Mouse (Mus musculus) midbrain, embryonic 12.5 days (tissue): Measurements from ENCODE around the gene Tdp2. TPM values are rescaled to one million over a fixed set of nuclear protein-coding genes. Genes with fewer than 3 reads are reported as not detected.
A peak's percentile ranks its signal among the peaks of the same experiment; 100 is the strongest.
"Not testable (repeated sequence)": the region's sequence is repeated elsewhere in the genome, so short reads cannot be mapped to it uniquely, and the experiment has no call there.

Experiments used
- ATAC-seq: fragments of 200-750 bp; cut with Nextera tagmentation; 2 replicates; pipeline ENCODE4 v1.8.0; 2017; ENCODE audit warnings: low read depth, moderate TSS enrichment, moderate library complexity; ENCODE audit not compliant: low FRiP score
- H3K27ac ChIP-seq: fragments of 300-500 bp; sonication (generic); replicated peaks from 2 replicates; pipeline ENCODE4 v1.5.1; 2016; ENCODE audit warnings: mild to moderate bottlenecking
- H3K27me3 ChIP-seq: fragments of 300-500 bp; sonication (generic); 2 replicates; pipeline ENCODE4 v1.6.1; 2016; ENCODE audit warnings: mild to moderate bottlenecking
- H3K36me3 ChIP-seq: fragments of 300-500 bp; sonication (generic); 2 replicates; pipeline ENCODE4 v1.6.1; 2016
- H3K4me1 ChIP-seq: fragments of 300-500 bp; sonication (generic); 2 replicates; pipeline ENCODE4 v1.6.1; 2016
- H3K4me2 ChIP-seq: fragments of 300-500 bp; sonication (generic); replicated peaks from 2 replicates; pipeline ENCODE4 v1.6.1; 2016; ENCODE audit warnings: mild to moderate bottlenecking, moderate library complexity
- H3K4me3 ChIP-seq: fragments of 300-500 bp; sonication (generic); 2 replicates; pipeline ENCODE4 v1.5.1; 2016; ENCODE audit warnings: mild to moderate bottlenecking
- H3K9ac ChIP-seq: fragments of 300-500 bp; sonication (generic); replicated peaks from 2 replicates; pipeline ENCODE4 v1.6.1; 2016; ENCODE audit warnings: mild to moderate bottlenecking, moderate library complexity
- H3K9me3 ChIP-seq: fragments of 300-500 bp; sonication (generic); 2 replicates; pipeline ENCODE4 v1.6.1; 2016; ENCODE audit warnings: mild to moderate bottlenecking
- WGBS: fragments of 180-500 bp; shearing (Covaris S2); methylation state at CpG from one replicate; pipeline ENCODE4 v1.1.7; 2016; 5-methylcytosine and 5-hydroxymethylcytosine counted together
- polyA plus RNA-seq: library from polyadenylated mRNA; unstranded; fragments of >200 nt; fragmentation: Nextera tagmentation; extraction: Ambion mirVana; gene quantifications from 2 replicates; pipeline ENCODE4 v1.2.1, GENCODE M21; 2016

Gene Tdp2
- polyA plus RNA-seq, 1 experiment from 2014 or later: 69.3 TPM

DNA sequence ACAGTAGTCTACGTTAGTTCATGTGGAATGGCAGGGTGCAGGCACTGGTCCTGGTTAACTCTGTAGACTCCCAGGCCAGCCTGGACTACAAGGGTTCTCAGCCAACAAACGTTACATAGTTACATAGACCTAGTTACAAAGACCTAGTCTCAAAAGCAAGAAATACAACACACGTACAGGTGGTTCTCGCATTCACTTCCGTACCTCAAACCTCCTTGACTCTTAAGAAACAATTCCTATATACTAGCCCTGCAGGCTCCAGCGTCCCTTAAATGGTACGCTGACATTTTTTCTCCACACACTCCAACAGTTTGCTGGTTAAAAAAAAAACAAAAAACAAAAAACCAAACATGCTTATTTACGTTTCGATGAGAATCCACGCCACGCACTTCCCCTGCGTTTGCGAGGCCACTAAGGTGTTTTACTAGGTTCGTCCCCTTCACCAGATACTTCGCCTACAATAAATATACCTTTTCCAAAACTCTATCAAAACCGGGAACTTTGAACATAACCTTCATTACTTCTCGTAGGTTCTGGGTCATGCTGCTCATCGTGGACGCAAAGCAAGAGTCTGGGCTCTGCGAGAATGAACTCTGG is 625 bp upstream of the Tdp2 start:
- Histone ChIP-seq H3K27me3 (no peaks in the 10 kb centered on the region), H3K4me2 (peak overlapping the region; percentile 78)
- WGBS: 5% methylated on average over 20 of the region's 20 CpGs

GRCm38 (mm10) chr13:24832131-24832810 is 792 bp downstream of the Tdp2 start:
- H3K4me2 ChIP-seq: peak overlapping the region; percentile 78
- WGBS: 6% methylated on average over 21 of the region's 21 CpGs
- no peaks in the 10 kb centered on the region for H3K9me3 ChIP-seq
- ATAC-seq: peak; percentile 16; the same call in 1 of the 2 replicates
- peak overlapping the region; percentile 93 for H3K4me3 ChIP-seq
- peaks cover 21% of the 10 kb centered on the region for H3K4me1 ChIP-seq
- no peaks in the 10 kb centered on the region for H3K27me3 ChIP-seq
- H3K27ac ChIP-seq: peak overlapping the region; percentile 87
- H3K9ac ChIP-seq: peak overlapping the region; percentile 95
- H3K36me3 ChIP-seq: no peaks in the 10 kb centered on the region

More for the DNA sequence above, 625 bp upstream of the Tdp2 start:
- Histone ChIP-seq H3K9ac (peak overlapping the region; percentile 95), H3K27ac (peak overlapping the region; percentile 87; the same call in 1 of the 2 replicates), H3K4me3 (peak overlapping the region; percentile 93), H3K9me3 (no peaks in the 10 kb centered on the region), H3K4me1 (peaks cover 21% of the 10 kb centered on the region), H3K36me3 (no peaks in the 10 kb centered on the region)
- no peak for ATAC-seq

- Histone ChIP-seq H3K4me3 (peak overlapping the region; percentile 93), H3K9ac (peak overlapping the region; percentile 95), H3K4me2 (peak overlapping the region; percentile 78), H3K27me3 (no peaks in the 10 kb centered on the region), H3K9me3 (no peaks in the 10 kb centered on the region), H3K36me3 (no peaks in the 10 kb centered on the region), H3K27ac (no peak overlapping the region), H3K4me1 (peaks cover 21% of the 10 kb centered on the region)
- 65% methylated on average over 2 of the region's 2 CpGs for WGBS
- ATAC-seq: no peak
Measured at GRCm38 (mm10) chr13:24832811-24833155, 1.3 kb downstream of the Tdp2 start.

DNA sequence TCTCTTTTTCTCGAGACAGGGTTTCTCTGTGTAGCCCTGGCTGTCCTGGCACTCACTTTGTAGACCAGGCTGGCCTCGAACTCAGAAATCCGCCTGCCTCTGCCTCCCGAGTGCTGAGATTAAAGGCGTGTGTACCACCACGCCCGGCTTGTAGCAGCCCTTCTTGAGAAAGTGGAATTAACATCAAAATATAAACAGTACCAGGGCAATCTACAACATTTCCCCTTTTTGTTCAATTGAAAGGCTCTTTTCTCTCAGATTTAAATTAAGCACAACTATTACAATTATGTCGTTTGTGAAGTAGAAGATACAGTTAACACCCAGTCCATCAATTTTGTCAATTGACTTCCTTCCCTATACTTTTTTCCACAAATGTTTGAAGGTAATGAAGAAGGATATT is 6.3 kb downstream of the Tdp2 start:
- ATAC-seq, H3K4me2 ChIP-seq, H3K9me3 ChIP-seq, H3K27ac ChIP-seq, H3K27me3 ChIP-seq, H3K9ac ChIP-seq, H3K4me3 ChIP-seq: not testable (repeated sequence)
- Histone ChIP-seq H3K36me3 (peaks cover 14% of the 10 kb centered on the region; the same call in 1 of the 2 replicates), H3K4me1 (peaks cover 13% of the 10 kb centered on the region)
- WGBS: 95% methylated on average over 8 of the region's 8 CpGs

- H3K36me3 ChIP-seq: peaks cover 14% of the 10 kb centered on the region; the same call in 1 of the 2 replicates
- no peak overlapping the region for H3K4me2 ChIP-seq
- no peak overlapping the region for H3K27ac ChIP-seq
- H3K27me3 ChIP-seq: no peaks in the 10 kb centered on the region
- no peak overlapping the region for H3K4me3 ChIP-seq
- H3K4me1 ChIP-seq: peaks cover 5% of the 10 kb centered on the region
- no peak for ATAC-seq
- H3K9me3 ChIP-seq: no peaks in the 10 kb centered on the region
- WGBS: 79% methylated on average over 3 of the region's 3 CpGs
- H3K9ac ChIP-seq: no peak overlapping the region
Measured at GRCm38 (mm10) chr13:24839831-24840230, 8.4 kb downstream of the Tdp2 start.

GRCm38 (mm10) chr13:24841702-24842101 is 10.2 kb downstream of the Tdp2 start:
- no peaks in the 10 kb centered on the region for H3K9me3 ChIP-seq
- ATAC-seq: no peak
- no peak overlapping the region for H3K4me2 ChIP-seq
- no peak overlapping the region for H3K27ac ChIP-seq
- WGBS: 94% methylated on average over 3 of the region's 3 CpGs
- no peak overlapping the region for H3K9ac ChIP-seq
- peaks cover 14% of the 10 kb centered on the region; the same call in 1 of the 2 replicates for H3K36me3 ChIP-seq
- peaks cover 12% of the 10 kb centered on the region for H3K4me1 ChIP-seq
- no peaks in the 10 kb centered on the region for H3K27me3 ChIP-seq
- no peak overlapping the region for H3K4me3 ChIP-seq

DNA sequence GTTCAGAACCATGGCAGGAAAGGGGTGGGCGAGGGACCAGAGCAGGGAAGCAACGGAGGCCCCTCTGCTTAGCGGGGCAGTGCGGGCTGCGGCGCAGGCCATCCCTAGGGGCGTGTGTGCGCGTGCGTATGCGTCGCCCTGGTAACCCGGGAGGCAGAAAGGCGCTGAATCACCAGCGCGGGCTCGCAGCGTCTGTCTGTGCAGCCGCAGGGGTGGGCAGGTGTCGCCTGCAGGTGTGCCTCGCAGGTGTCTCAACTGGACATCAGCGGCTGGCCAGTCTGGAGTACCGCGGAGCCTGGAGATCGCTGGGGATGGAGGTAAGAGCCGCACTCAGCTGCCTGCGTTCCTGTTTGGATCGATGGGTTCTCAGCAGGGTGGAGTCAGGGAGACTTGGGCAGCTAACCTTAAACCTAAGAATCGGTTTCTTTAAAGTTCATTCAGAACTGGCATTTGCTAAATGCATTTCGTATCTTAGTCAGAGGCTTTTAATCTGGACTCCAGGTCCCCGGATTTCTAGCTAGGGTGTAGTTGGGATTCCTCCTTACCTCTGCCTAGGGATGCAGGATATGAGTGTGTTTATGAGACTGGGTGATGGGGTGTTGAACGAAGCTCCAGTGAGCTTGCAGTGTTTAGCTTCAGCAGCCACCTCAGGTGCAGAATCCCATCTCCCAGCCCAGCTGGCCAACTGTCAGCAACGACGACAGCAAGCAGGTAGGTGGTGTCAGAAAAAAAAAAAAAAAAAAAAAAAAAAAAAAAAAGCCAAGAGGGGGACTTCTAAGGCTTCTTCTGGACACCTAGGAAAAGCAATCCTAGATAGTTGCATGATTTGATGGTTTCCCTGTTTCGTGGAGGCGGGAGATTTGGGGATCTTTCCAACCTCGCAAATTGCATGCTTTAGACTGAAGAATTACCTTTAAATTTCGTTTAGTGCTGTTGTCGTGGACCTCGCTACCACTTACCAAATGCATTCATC is 13.8 kb downstream of the Tdp2 start, which contains the start of gene D130043K22Rik:
Gene D130043K22Rik, plus strand, starts transcription at position 153 of the 973 bp plus-strand sequence.
- no peaks in the 10 kb centered on the region for H3K9me3 ChIP-seq
- peaks cover 9% of the 10 kb centered on the region; the same call in 1 of the 2 replicates for H3K36me3 ChIP-seq
- ATAC-seq: peak; percentile 97
- no peaks in the 10 kb centered on the region; the same call in 1 of the 2 replicates for H3K27me3 ChIP-seq
- 10% methylated on average over 40 of the region's 40 CpGs for WGBS
- peak within 1 kb of the TSS; percentile 55 for H3K4me3 ChIP-seq
- peak within 1 kb of the TSS; percentile 46 for H3K27ac ChIP-seq
- peak within 1 kb of the TSS; percentile 83 for H3K4me2 ChIP-seq
- peak within 1 kb of the TSS; percentile 49 for H3K9ac ChIP-seq
- peaks cover 12% of the 10 kb centered on the region for H3K4me1 ChIP-seq

DNA sequence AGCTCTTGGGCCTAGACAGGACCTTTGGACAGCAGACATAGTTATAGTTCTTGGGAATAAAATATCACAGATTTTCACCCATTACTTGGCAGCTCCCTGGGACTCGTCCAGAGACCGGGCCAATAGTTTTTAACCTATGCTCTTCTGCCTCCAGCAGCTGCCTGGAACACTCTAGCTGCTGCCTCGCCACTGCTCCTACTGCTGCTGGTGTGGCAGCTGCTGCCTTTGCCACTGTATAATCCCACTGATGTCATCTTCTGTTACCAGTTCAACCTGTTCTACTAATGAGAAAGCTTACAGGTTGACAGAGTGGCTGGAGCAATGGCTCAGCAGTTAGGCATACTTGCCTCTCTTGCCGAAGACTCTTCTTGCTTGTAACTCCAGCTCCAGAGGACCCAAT is 17.8 kb downstream of the Tdp2 start:
- no peak for ATAC-seq
- Histone ChIP-seq H3K27me3 (no peaks in the 10 kb centered on the region; the same call in 1 of the 2 replicates), H3K36me3 (no peaks in the 10 kb centered on the region), H3K27ac (no peak overlapping the region), H3K9me3 (no peaks in the 10 kb centered on the region), H3K9ac (no peak overlapping the region), H3K4me2 (no peak overlapping the region), H3K4me3 (no peak overlapping the region), H3K4me1 (peaks cover 12% of the 10 kb centered on the region)
- WGBS: 87% methylated on average over 4 of the region's 4 CpGs

GRCm38 (mm10) chr13:24851989-24852388 is 20.5 kb downstream of the Tdp2 start:
- Histone ChIP-seq H3K4me1 (no peaks in the 10 kb centered on the region), H3K9me3 (no peaks in the 10 kb centered on the region), H3K27ac (no peak overlapping the region), H3K27me3 (no peaks in the 10 kb centered on the region; the same call in 1 of the 2 replicates), H3K4me2 (no peak overlapping the region), H3K4me3 (no peak overlapping the region), H3K9ac (no peak overlapping the region), H3K36me3 (no peaks in the 10 kb centered on the region)
- 85% methylated on average over 2 of the region's 2 CpGs for WGBS
- ATAC-seq: no peak

- WGBS: 84% methylated on average over 3 of the region's 3 CpGs
- no peaks in the 10 kb centered on the region; the same call in 1 of the 2 replicates for H3K27me3 ChIP-seq
- no peak overlapping the region for H3K27ac ChIP-seq
- no peak for ATAC-seq
- no peaks in the 10 kb centered on the region for H3K9me3 ChIP-seq
- no peak overlapping the region for H3K9ac ChIP-seq
- no peaks in the 10 kb centered on the region for H3K36me3 ChIP-seq
- no peaks in the 10 kb centered on the region for H3K4me1 ChIP-seq
- H3K4me2 ChIP-seq: no peak overlapping the region
- H3K4me3 ChIP-seq: no peak overlapping the region
Measured at GRCm38 (mm10) chr13:24852570-24852969, 21.1 kb downstream of the Tdp2 start.

GRCm38 (mm10) chr13:24859115-24859514 is 27.6 kb downstream of the Tdp2 start:
- H3K4me2 ChIP-seq: no peak overlapping the region
- H3K9me3 ChIP-seq: no peaks in the 10 kb centered on the region
- H3K27me3 ChIP-seq: no peaks in the 10 kb centered on the region
- ATAC-seq: no peak
- no peaks in the 10 kb centered on the region for H3K36me3 ChIP-seq
- no peak overlapping the region for H3K9ac ChIP-seq
- H3K4me1 ChIP-seq: 0 out of 2 replicates have a peak, but pooled peaks cover 3% of the 10 kb centered on the region
- no peak overlapping the region for H3K4me3 ChIP-seq
- no peak overlapping the region for H3K27ac ChIP-seq
